Mouse (Mus musculus): ENCODE results near the gene Sdcbp2. TPM values are rescaled to one million over a fixed set of nuclear protein-coding genes. Genes with fewer than 3 reads are reported as not detected.

The Sdcbp2 gene
- polyA plus RNA-seq, 1 experiment, result 0.41 TPM

- H3K4me3 ChIP-seq, result no peak overlapping the region
- H3K27me3 ChIP-seq (ENCODE audit: control insufficient read depth, insufficient read depth, insufficient read length), result no peaks in the 10 kb centered on the region
- no peak overlapping the region for H3K4me2 ChIP-seq (ENCODE audit: low read depth)
- no peak overlapping the region for H3ac ChIP-seq (ENCODE audit: control insufficient read depth, insufficient read length)
- H3K36me3 ChIP-seq (ENCODE audit: control insufficient read depth, insufficient read depth), result peaks cover 34% of the 10 kb centered on the region
- peaks cover 87% of the 10 kb centered on the region for H3K79me2 ChIP-seq (ENCODE audit: control insufficient read depth, insufficient read depth)
- no peak for TF ChIP-seq SRF (IDR thresholded peaks at IDR 0.05; ENCODE audit: control insufficient read depth, insufficient read length, low read depth)
- TF ChIP-seq MYOG (IDR thresholded peaks at IDR 0.05; ENCODE audit: control insufficient read depth in 1 of 3, insufficient read depth in 1 of 3, insufficient read length in 2 of 3, low read depth in 2 of 3), result no peak
- no peak for TF ChIP-seq USF1 (IDR thresholded peaks at IDR 0.05; ENCODE audit: low read depth)
- no peak for TF ChIP-seq E2F4 (IDR thresholded peaks at IDR 0.05; ENCODE audit: insufficient read depth)
- no peak for TF ChIP-seq CEBPB (IDR thresholded peaks at IDR 0.05; ENCODE audit: insufficient read depth, poor library complexity, severe bottlenecking)
- no peak for TF ChIP-seq MYOD1 (IDR thresholded peaks at IDR 0.05; ENCODE audit: control insufficient read depth in 1 of 3, insufficient read length in 2 of 3, low read depth in 2 of 3)
- no peak for TF ChIP-seq REST (IDR thresholded peaks at IDR 0.05; ENCODE audit: insufficient read depth, insufficient read length)
- TF ChIP-seq MAX (IDR thresholded peaks at IDR 0.05; ENCODE audit: low read depth), result no peak
- TF ChIP-seq TCF12 (IDR thresholded peaks at IDR 0.05; ENCODE audit: insufficient read depth, poor library complexity, severe bottlenecking), result no peak
- no peak for TF ChIP-seq TCF3 (IDR thresholded peaks at IDR 0.05; ENCODE audit: insufficient read length, low read depth)
- TF ChIP-seq POLR2AphosphoS2 (IDR thresholded peaks at IDR 0.05; ENCODE audit: insufficient read length, low read depth), result no peak
- TF ChIP-seq POLR2A (IDR thresholded peaks at IDR 0.05; ENCODE audit: insufficient read length, low read depth), result no peak
These were observed 25.9 kb upstream of the Sdcbp2 start for GRCm38 (mm10) chr2:151546571-151546970.

GRCm38 (mm10) chr2:151549615-151550121 is 22.8 kb upstream of the Sdcbp2 start:
- peaks cover 98% of the 10 kb centered on the region for H3K79me2 ChIP-seq (ENCODE audit: control insufficient read depth, insufficient read depth)
- H3K36me3 ChIP-seq (ENCODE audit: control insufficient read depth, insufficient read depth), result peaks cover 41% of the 10 kb centered on the region
- no peak for TF ChIP-seq POLR2A (IDR thresholded peaks at IDR 0.05; ENCODE audit: insufficient read length, low read depth)
- TF ChIP-seq TCF3 (IDR thresholded peaks at IDR 0.05; ENCODE audit: insufficient read length, low read depth), result no peak
- no peak for TF ChIP-seq TCF12 (IDR thresholded peaks at IDR 0.05; ENCODE audit: insufficient read depth, poor library complexity, severe bottlenecking)
- TF ChIP-seq MYOG (IDR thresholded peaks at IDR 0.05; ENCODE audit: control insufficient read depth in 1 of 3, insufficient read depth in 1 of 3, insufficient read length in 2 of 3, low read depth in 2 of 3), result no peak
- TF ChIP-seq REST (IDR thresholded peaks at IDR 0.05; ENCODE audit: insufficient read depth, insufficient read length), result no peak
- no peak for TF ChIP-seq USF1 (IDR thresholded peaks at IDR 0.05; ENCODE audit: low read depth)
- no peak for TF ChIP-seq E2F4 (IDR thresholded peaks at IDR 0.05; ENCODE audit: insufficient read depth)
- TF ChIP-seq CEBPB (IDR thresholded peaks at IDR 0.05; ENCODE audit: insufficient read depth, poor library complexity, severe bottlenecking), result no peak
- no peak for TF ChIP-seq MAX (IDR thresholded peaks at IDR 0.05; ENCODE audit: low read depth)
- no peak for TF ChIP-seq SRF (IDR thresholded peaks at IDR 0.05; ENCODE audit: control insufficient read depth, insufficient read length, low read depth)
- TF ChIP-seq MYOD1 (IDR thresholded peaks at IDR 0.05; ENCODE audit: control insufficient read depth in 1 of 3, insufficient read length in 2 of 3, low read depth in 2 of 3), result no peak
- TF ChIP-seq POLR2AphosphoS2 (IDR thresholded peaks at IDR 0.05; ENCODE audit: insufficient read length, low read depth), result no peak
- no peak overlapping the region for H3ac ChIP-seq (ENCODE audit: control insufficient read depth, insufficient read length)
- H3K27me3 ChIP-seq (ENCODE audit: control insufficient read depth, insufficient read depth, insufficient read length), result no peaks in the 10 kb centered on the region
- no peak overlapping the region for H3K4me3 ChIP-seq
- H3K4me2 ChIP-seq (ENCODE audit: low read depth), result no peak overlapping the region

- TF ChIP-seq SRF (IDR thresholded peaks at IDR 0.05; ENCODE audit: control insufficient read depth, insufficient read length, low read depth) (no peak), E2F4 (IDR thresholded peaks at IDR 0.05; ENCODE audit: insufficient read depth) (no peak), USF1 (IDR thresholded peaks at IDR 0.05; ENCODE audit: low read depth) (no peak), CEBPB (IDR thresholded peaks at IDR 0.05; ENCODE audit: insufficient read depth, poor library complexity, severe bottlenecking) (no peak)
- Histone ChIP-seq H3K4me3 (no peak overlapping the region), H3K36me3 (ENCODE audit: control insufficient read depth, insufficient read depth) (peaks cover 62% of the 10 kb centered on the region), H3ac (ENCODE audit: control insufficient read depth, insufficient read length) (no peak overlapping the region), H3K79me2 (ENCODE audit: control insufficient read depth, insufficient read depth) (no peaks in the 10 kb centered on the region), H3K4me2 (ENCODE audit: low read depth) (no peak overlapping the region), H3K27me3 (ENCODE audit: control insufficient read depth, insufficient read depth, insufficient read length) (no peaks in the 10 kb centered on the region)
These were observed 9.2 kb upstream of the Sdcbp2 start for GRCm38 (mm10) chr2:151562930-151563921.

- Histone ChIP-seq H3K4me2 (ENCODE audit: low read depth) (no peak overlapping the region), H3ac (ENCODE audit: control insufficient read depth, insufficient read length) (no peak overlapping the region), H3K4me3 (no peak overlapping the region), H3K27me3 (ENCODE audit: control insufficient read depth, insufficient read depth, insufficient read length) (no peaks in the 10 kb centered on the region), H3K79me2 (ENCODE audit: control insufficient read depth, insufficient read depth) (no peaks in the 10 kb centered on the region), H3K36me3 (ENCODE audit: control insufficient read depth, insufficient read depth) (peaks cover 56% of the 10 kb centered on the region)
- no peak for TF ChIP-seq USF1 (IDR thresholded peaks at IDR 0.05; ENCODE audit: low read depth)
- TF ChIP-seq POLR2AphosphoS2 (IDR thresholded peaks at IDR 0.05; ENCODE audit: insufficient read length, low read depth), result no peak
- no peak for TF ChIP-seq MYOD1 (IDR thresholded peaks at IDR 0.05; ENCODE audit: control insufficient read depth in 1 of 3, insufficient read length in 2 of 3, low read depth in 2 of 3)
- TF ChIP-seq TCF12 (IDR thresholded peaks at IDR 0.05; ENCODE audit: insufficient read depth, poor library complexity, severe bottlenecking), result no peak
- no peak for TF ChIP-seq MYOG (IDR thresholded peaks at IDR 0.05; ENCODE audit: control insufficient read depth in 1 of 3, insufficient read depth in 1 of 3, insufficient read length in 2 of 3, low read depth in 2 of 3)
- TF ChIP-seq POLR2A (IDR thresholded peaks at IDR 0.05; ENCODE audit: insufficient read length, low read depth), result no peak
- no peak for TF ChIP-seq TCF3 (IDR thresholded peaks at IDR 0.05; ENCODE audit: insufficient read length, low read depth)
- no peak for TF ChIP-seq REST (IDR thresholded peaks at IDR 0.05; ENCODE audit: insufficient read depth, insufficient read length)
These were observed 8.4 kb upstream of the Sdcbp2 start for GRCm38 (mm10) chr2:151564006-151564405.

Measured in myocyte (in vitro differentiated cells).